Mouse (Mus musculus): Measurements from ENCODE around the gene Hs3st4. TPM values are rescaled to one million over a fixed set of nuclear protein-coding genes. Genes with fewer than 3 reads are reported as not detected.

Hs3st4 gene
- polyA plus RNA-seq (2015; fragmentation: Nextera tagmentation; extraction: Ambion mirVana): 0.06 TPM in 1 of 2 replicates, not detected in the other

DNA sequence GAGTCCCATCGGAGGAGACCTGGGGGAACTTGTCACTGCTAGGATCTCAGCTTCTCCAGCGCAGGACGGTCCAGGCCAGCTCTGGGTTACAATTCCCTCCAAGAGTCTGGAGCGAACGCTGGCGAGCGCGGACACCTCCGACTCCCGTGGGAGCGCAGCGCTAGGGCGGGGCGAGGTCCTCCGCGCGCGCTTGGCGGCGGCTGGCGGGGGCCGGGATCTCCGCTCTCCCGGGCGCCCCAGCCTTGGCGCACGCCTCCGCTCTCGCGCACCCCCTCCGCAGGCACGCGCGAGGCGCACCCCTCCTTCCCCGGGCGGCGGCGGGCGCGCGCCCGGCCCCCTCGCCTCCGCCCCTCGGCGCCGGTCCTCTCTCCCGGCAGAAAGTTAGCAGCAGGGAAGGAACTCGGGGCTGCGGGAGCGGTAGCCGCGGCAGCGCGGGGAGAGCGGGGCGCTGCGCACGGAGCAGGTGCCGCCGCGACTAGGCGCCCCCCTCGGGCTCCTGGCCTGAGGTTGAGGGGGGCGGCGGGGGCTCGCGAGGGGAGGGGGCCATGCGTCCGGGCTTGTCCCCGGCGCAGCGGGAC, at the start of gene Hs3st4:
Hs3st4 (plus strand) TSS at position 409 of the 578 bp plus-strand sequence.
- no peaks in the 10 kb centered on the region for H3K36me3 ChIP-seq
- no peak within 1 kb of the TSS for H3K9ac ChIP-seq
- ATAC-seq (ENCODE audit: borderline replicate concordance, extremely low read depth, low FRiP score, low TSS enrichment): peak; percentile 35
- WGBS: under 1% methylated on average over 38 of the region's 74 CpGs
- no peaks in the 10 kb centered on the region for H3K9me3 ChIP-seq
- H3K27ac ChIP-seq: no peak within 1 kb of the TSS
- peaks cover 82% of the 10 kb centered on the region for H3K27me3 ChIP-seq
- peak within 1 kb of the TSS; percentile 47 for H3K4me3 ChIP-seq
- peaks cover 3% of the 10 kb centered on the region; the same call in 1 of the 2 replicates for H3K4me1 ChIP-seq
- peak within 1 kb of the TSS; percentile 90 for H3K4me2 ChIP-seq

GRCm38 (mm10) chr7:123946836-123947235, 35.8 kb upstream of the Hs3st4 start:
- no peak for ATAC-seq (ENCODE audit: borderline replicate concordance, extremely low read depth, low FRiP score, low TSS enrichment)
- H3K27ac ChIP-seq: no peak overlapping the region
- 64% methylated on average over 3 of the region's 3 CpGs for WGBS

DNA sequence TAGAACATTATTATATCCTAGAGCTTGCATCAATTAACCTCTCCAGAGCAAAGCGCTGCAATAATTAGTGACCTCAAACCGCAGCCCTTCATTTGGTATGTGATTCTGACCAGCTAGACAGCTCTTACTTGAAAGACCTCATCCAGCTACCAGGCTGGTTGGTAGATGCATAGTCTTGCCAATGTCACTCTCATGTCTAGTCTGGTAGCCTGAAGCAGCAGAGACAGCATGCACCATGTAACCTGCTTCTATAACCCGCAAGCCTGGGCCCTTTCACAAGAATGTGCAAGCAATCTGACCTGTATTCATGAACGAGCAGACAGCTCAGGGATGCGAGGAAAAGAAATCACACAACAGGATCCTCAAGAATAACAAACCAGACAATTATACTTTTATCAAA, 19.6 kb upstream of the Hs3st4 start:
- Histone ChIP-seq H3K36me3 (no peaks in the 10 kb centered on the region), H3K4me1 (no peaks in the 10 kb centered on the region), H3K27me3 (no peaks in the 10 kb centered on the region), H3K9me3 (no peaks in the 10 kb centered on the region), H3K4me3 (no peak overlapping the region), H3K27ac (no peak overlapping the region), H3K4me2 (no peak overlapping the region), H3K9ac (no peak overlapping the region)
- no peak for ATAC-seq (ENCODE audit: borderline replicate concordance, extremely low read depth, low FRiP score, low TSS enrichment)
- 84% methylated on average over 5 of the region's 5 CpGs for WGBS

More at GRCm38 (mm10) chr7:123946836-123947235, 35.8 kb upstream of the Hs3st4 start:
- no peak overlapping the region for H3K4me3 ChIP-seq
- no peaks in the 10 kb centered on the region for H3K4me1 ChIP-seq
- H3K27me3 ChIP-seq: no peaks in the 10 kb centered on the region
- H3K4me2 ChIP-seq: no peak overlapping the region
- no peaks in the 10 kb centered on the region for H3K9me3 ChIP-seq
- H3K36me3 ChIP-seq: no peaks in the 10 kb centered on the region
- no peak overlapping the region for H3K9ac ChIP-seq

- Histone ChIP-seq H3K9me3 (no peaks in the 10 kb centered on the region), H3K27ac (no peak overlapping the region), H3K36me3 (no peaks in the 10 kb centered on the region), H3K4me2 (no peak overlapping the region), H3K27me3 (no peaks in the 10 kb centered on the region), H3K9ac (no peak overlapping the region), H3K4me1 (no peaks in the 10 kb centered on the region), H3K4me3 (no peak overlapping the region)
- no peak; the same call in 1 of the 2 replicates for ATAC-seq (ENCODE audit: borderline replicate concordance, extremely low read depth, low FRiP score, low TSS enrichment)
- 46% methylated on average over 10 of the region's 10 CpGs for WGBS
These were observed 18.0 kb upstream of the Hs3st4 start for GRCm38 (mm10) chr7:123964559-123965142.

GRCm38 (mm10) chr7:123965515-123965914, 17.2 kb upstream of the Hs3st4 start:
- Histone ChIP-seq H3K9me3 (no peaks in the 10 kb centered on the region), H3K9ac (no peak overlapping the region), H3K27me3 (no peaks in the 10 kb centered on the region), H3K4me3 (no peak overlapping the region), H3K4me1 (no peaks in the 10 kb centered on the region), H3K36me3 (no peaks in the 10 kb centered on the region), H3K27ac (no peak overlapping the region), H3K4me2 (no peak overlapping the region)
- ATAC-seq (ENCODE audit: borderline replicate concordance, extremely low read depth, low FRiP score, low TSS enrichment): no peak
- WGBS: 66% methylated on average over 7 of the region's 7 CpGs

- ATAC-seq (ENCODE audit: borderline replicate concordance, extremely low read depth, low FRiP score, low TSS enrichment): no peak
- 65% methylated on average over 7 of the region's 7 CpGs for WGBS
These were observed 7.2 kb upstream of the Hs3st4 start for GRCm38 (mm10) chr7:123975441-123975840.

GRCm38 (mm10) chr7:123981435-123981834, 1.2 kb upstream of the Hs3st4 start:
- ATAC-seq (ENCODE audit: borderline replicate concordance, extremely low read depth, low FRiP score, low TSS enrichment): no peak
- no peak overlapping the region for H3K9ac ChIP-seq

More at GRCm38 (mm10) chr7:123975441-123975840, 7.2 kb upstream of the Hs3st4 start:
- H3K4me2 ChIP-seq: no peak overlapping the region
- H3K27me3 ChIP-seq: peaks cover 11% of the 10 kb centered on the region
- H3K9me3 ChIP-seq: no peaks in the 10 kb centered on the region
- H3K9ac ChIP-seq: no peak overlapping the region
- H3K36me3 ChIP-seq: no peaks in the 10 kb centered on the region
- no peak overlapping the region for H3K4me3 ChIP-seq
- no peaks in the 10 kb centered on the region for H3K4me1 ChIP-seq
- H3K27ac ChIP-seq: no peak overlapping the region

GRCm38 (mm10) chr7:123982010-123982409, 659 bp upstream of the Hs3st4 start:
- peaks cover 3% of the 10 kb centered on the region; the same call in 1 of the 2 replicates for H3K4me1 ChIP-seq
- no peak overlapping the region for H3K27ac ChIP-seq
- no peaks in the 10 kb centered on the region for H3K9me3 ChIP-seq
- no peak overlapping the region for H3K9ac ChIP-seq
- peaks cover 77% of the 10 kb centered on the region for H3K27me3 ChIP-seq
- peak overlapping the region; percentile 90 for H3K4me2 ChIP-seq
- peak overlapping the region; percentile 47; the same call in 1 of the 2 replicates for H3K4me3 ChIP-seq
- WGBS: under 1% methylated on average over 5 of the region's 5 CpGs
- H3K36me3 ChIP-seq: no peaks in the 10 kb centered on the region
- no peak for ATAC-seq (ENCODE audit: borderline replicate concordance, extremely low read depth, low FRiP score, low TSS enrichment)

More at GRCm38 (mm10) chr7:123981435-123981834, 1.2 kb upstream of the Hs3st4 start:
- no peak overlapping the region for H3K4me3 ChIP-seq
- H3K4me2 ChIP-seq: no peak overlapping the region
- no peaks in the 10 kb centered on the region for H3K36me3 ChIP-seq
- peaks cover 3% of the 10 kb centered on the region; the same call in 1 of the 2 replicates for H3K4me1 ChIP-seq
- peaks cover 71% of the 10 kb centered on the region for H3K27me3 ChIP-seq
- no peak overlapping the region for H3K27ac ChIP-seq
- 33% methylated on average over 7 of the region's 7 CpGs for WGBS
- H3K9me3 ChIP-seq: no peaks in the 10 kb centered on the region

GRCm38 (mm10) chr7:123983177-123984046, 743 bp downstream of the Hs3st4 start:
- under 1% methylated on average over 80 of the region's 97 CpGs for WGBS
- Histone ChIP-seq H3K4me3 (peak overlapping the region; percentile 47), H3K4me2 (peak overlapping the region; percentile 90), H3K36me3 (no peaks in the 10 kb centered on the region), H3K27me3 (peaks cover 87% of the 10 kb centered on the region), H3K9ac (no peak overlapping the region), H3K27ac (no peak overlapping the region), H3K9me3 (no peaks in the 10 kb centered on the region), H3K4me1 (peaks cover 3% of the 10 kb centered on the region; the same call in 1 of the 2 replicates)
- ATAC-seq (ENCODE audit: borderline replicate concordance, extremely low read depth, low FRiP score, low TSS enrichment): no peak

DNA sequence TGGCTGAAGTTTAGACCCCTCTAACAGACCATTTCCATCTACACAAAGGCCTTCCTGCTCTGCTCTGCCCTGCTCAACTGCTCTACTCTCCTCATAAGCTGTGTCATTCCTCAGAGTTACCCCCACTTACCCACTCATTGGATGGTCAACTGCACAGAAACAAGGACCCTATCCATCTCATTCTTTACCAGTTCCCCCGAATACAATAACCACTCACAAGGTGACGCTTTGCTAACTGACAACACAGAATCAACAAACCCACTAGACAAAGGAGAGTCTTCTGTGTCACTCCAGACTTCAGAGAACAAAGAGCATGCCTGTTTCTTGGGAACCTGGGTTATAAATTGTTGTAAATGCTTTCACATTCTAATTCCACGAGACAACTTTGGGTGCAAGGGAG, 9.5 kb downstream of the Hs3st4 start:
- Histone ChIP-seq H3K9ac (no peak overlapping the region), H3K36me3 (no peaks in the 10 kb centered on the region), H3K4me3 (no peak overlapping the region), H3K27me3 (peaks cover 9% of the 10 kb centered on the region; the same call in 1 of the 2 replicates), H3K4me2 (no peak overlapping the region), H3K9me3 (no peaks in the 10 kb centered on the region), H3K4me1 (no peaks in the 10 kb centered on the region), H3K27ac (no peak overlapping the region)
- no peak for ATAC-seq (ENCODE audit: borderline replicate concordance, extremely low read depth, low FRiP score, low TSS enrichment)
- 55% methylated on average over 3 of the region's 3 CpGs for whole genome bisulfite sequencing

GRCm38 (mm10) chr7:123997266-123997665, 14.6 kb downstream of the Hs3st4 start:
- no peak overlapping the region for H3K9ac ChIP-seq
- no peak overlapping the region for H3K27ac ChIP-seq
- H3K4me2 ChIP-seq: no peak overlapping the region
- H3K4me1 ChIP-seq: no peaks in the 10 kb centered on the region
- no peaks in the 10 kb centered on the region for H3K36me3 ChIP-seq
- H3K27me3 ChIP-seq: no peaks in the 10 kb centered on the region
- ATAC-seq (ENCODE audit: borderline replicate concordance, extremely low read depth, low FRiP score, low TSS enrichment): no peak
- H3K9me3 ChIP-seq: no peaks in the 10 kb centered on the region
- WGBS: 29% methylated on average over 3 of the region's 3 CpGs
- no peak overlapping the region for H3K4me3 ChIP-seq
